Mouse (Mus musculus) limb, embryonic 14.5 days (tissue): ENCODE results near the gene Grwd1. TPM values are rescaled to one million over a fixed set of nuclear protein-coding genes. Genes with fewer than 3 reads are reported as not detected.
"Not testable (repeated sequence)": the region's sequence is repeated elsewhere in the genome, so short reads cannot be mapped to it uniquely, and the experiment has no call there.

Experiments used
- ATAC-seq: fragments of 200-750 bp; cut with Nextera tagmentation; 2 replicates; pipeline ENCODE4 v1.8.0; 2017; ENCODE audit warnings: low read depth, moderate number of reproducible peaks, moderate TSS enrichment; ENCODE audit not compliant: low FRiP score
- DNase-seq: peaks from one replicate; pipeline ENCODE4 v3.0.0-alpha.2; 2015; ENCODE audit warnings: low spot score
- H3K27ac ChIP-seq: fragments of 300-500 bp; sonication (generic); replicated peaks from 2 replicates; pipeline ENCODE4 v1.5.1; 2014; ENCODE audit warnings: low read depth, mild to moderate bottlenecking, low read length, moderate library complexity, mixed read lengths
- H3K27me3 ChIP-seq: fragments of 300-500 bp; sonication (generic); 2 replicates; pipeline ENCODE4 v1.6.1; 2014; ENCODE audit warnings: low read length, mixed read lengths; ENCODE audit not compliant: control insufficient read depth, insufficient read depth
- H3K36me3 ChIP-seq: fragments of 300-500 bp; sonication (generic); 2 replicates; pipeline ENCODE4 v1.6.1; 2014; ENCODE audit warnings: mild to moderate bottlenecking, low read length, moderate library complexity, mixed read lengths; ENCODE audit not compliant: control insufficient read depth, insufficient read depth
- H3K4me1 ChIP-seq: fragments of 300-500 bp; sonication (generic); 2 replicates; pipeline ENCODE4 v1.6.1; 2014; ENCODE audit warnings: antibody characterized with exemption, low read length, mixed read lengths; ENCODE audit not compliant: control insufficient read depth, insufficient read depth
- H3K4me2 ChIP-seq: fragments of 300-500 bp; sonication (generic); replicated peaks from 2 replicates; pipeline ENCODE4 v1.6.1; 2014; ENCODE audit warnings: low read depth, mild to moderate bottlenecking, low read length, moderate library complexity; ENCODE audit not compliant: severe bottlenecking
- H3K4me3 ChIP-seq: fragments of 300-500 bp; sonication (generic); replicated peaks from 2 replicates; pipeline ENCODE4 v1.5.1; 2014; ENCODE audit warnings: low read length
- H3K9ac ChIP-seq: fragments of 300-500 bp; sonication (generic); 2 replicates; pipeline ENCODE4 v1.6.1; 2014; ENCODE audit warnings: mild to moderate bottlenecking, low read depth, low read length, moderate library complexity; ENCODE audit not compliant: severe bottlenecking
- H3K9me3 ChIP-seq: fragments of 300-500 bp; sonication (generic); 2 replicates; pipeline ENCODE4 v1.6.1; 2016; ENCODE audit warnings: low read length; ENCODE audit not compliant: control insufficient read depth
- POLR2A ChIP-seq: fragments of 200-500 bp; IDR thresholded peaks from 2 replicates; pipeline ENCODE4 v1.8.0; 2012; ENCODE audit warnings: inconsistent platforms, mild to moderate bottlenecking, moderate library complexity, borderline replicate concordance; ENCODE audit not compliant: insufficient read depth, insufficient read length; ENCODE audit errors: extremely low read depth
- WGBS: fragments of 180-500 bp; shearing (Covaris S2); extraction: QIAGEN DNeasy Blood & Tissue Kit; methylation state at CpG from one replicate; pipeline ENCODE4 v1.1.7; 2014; 5-methylcytosine and 5-hydroxymethylcytosine counted together
- polyA plus RNA-seq, 2 experiments: library from polyadenylated mRNA; depleted of rRNA in 1 of 2; stranded (reverse) in 1 of 2; unstranded in 1 of 2; fragments of >200 nt; fragmentation: Nextera tagmentation in 1 of 2; extraction: Ambion mirVana in 1 of 2; gene quantifications; 2 replicates each; pipeline versions ENCODE4 v1.2.1 to v1.2.3; 2012 to 2014

Grwd1 gene
- 33.7 and 38.7 TPM in 2 replicates for polyA plus RNA-seq (2012; rRNA removed)
- 62.4 and 62.9 TPM in 2 replicates for polyA plus RNA-seq (2014; fragmentation: Nextera tagmentation; extraction: Ambion mirVana)

DNA sequence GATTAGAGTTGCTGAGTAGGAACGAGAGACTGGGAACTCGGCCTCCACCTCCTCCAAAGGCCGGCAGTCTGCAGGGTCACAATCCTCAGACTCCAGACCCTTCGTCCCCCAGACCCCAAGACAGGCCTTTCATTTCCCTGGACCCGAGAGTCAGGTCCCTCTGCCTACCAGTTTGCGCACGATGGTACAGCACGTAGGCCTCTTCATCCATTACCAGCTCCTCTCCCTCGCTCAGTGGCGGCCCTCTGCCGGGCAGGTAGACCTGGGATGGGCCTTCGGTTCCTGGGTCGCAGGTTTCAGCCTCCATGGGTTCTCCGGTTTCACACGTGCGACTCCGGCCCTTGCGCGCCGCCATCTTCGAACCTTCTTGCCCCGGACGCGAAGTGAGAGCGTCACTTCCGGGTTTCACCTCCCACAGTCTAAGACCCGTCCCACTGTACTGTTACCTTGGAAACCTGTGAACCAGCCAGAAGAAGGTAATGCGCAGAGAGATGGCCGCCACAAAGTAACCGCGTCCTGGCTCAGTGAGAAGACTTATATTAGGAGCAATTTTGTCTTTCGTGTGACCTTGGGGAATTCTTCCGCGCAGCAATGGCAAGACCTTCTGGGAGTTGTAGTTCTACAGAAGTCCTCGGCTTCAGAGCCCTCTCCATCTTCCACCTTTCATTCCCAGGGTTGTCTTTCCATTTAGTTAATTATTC, at the start of gene Grwd1:
TSS of gene Grwd1 (minus strand) at position 518 of the 701 bp plus-strand sequence.
- TF ChIP-seq POLR2A, result 0 out of 2 replicates have a peak, but pooled peaks have one; percentile 6
- peak; percentile 92 for ATAC-seq
- Histone ChIP-seq H3K9ac (peak within 1 kb of the TSS; percentile 54), H3K4me3 (peak within 1 kb of the TSS; percentile 57), H3K9me3 (no peaks in the 10 kb centered on the region), H3K27ac (no peak within 1 kb of the TSS), H3K27me3 (peaks cover 46% of the 10 kb centered on the region), H3K36me3 (peaks cover 38% of the 10 kb centered on the region), H3K4me2 (peak within 1 kb of the TSS; percentile 67), H3K4me1 (0 out of 2 replicates have a peak, but pooled peaks cover 5% of the 10 kb centered on the region)
- 0% methylated on average over 35 of the region's 35 CpGs for WGBS
- DNase-seq, result peak; percentile 88

DNA sequence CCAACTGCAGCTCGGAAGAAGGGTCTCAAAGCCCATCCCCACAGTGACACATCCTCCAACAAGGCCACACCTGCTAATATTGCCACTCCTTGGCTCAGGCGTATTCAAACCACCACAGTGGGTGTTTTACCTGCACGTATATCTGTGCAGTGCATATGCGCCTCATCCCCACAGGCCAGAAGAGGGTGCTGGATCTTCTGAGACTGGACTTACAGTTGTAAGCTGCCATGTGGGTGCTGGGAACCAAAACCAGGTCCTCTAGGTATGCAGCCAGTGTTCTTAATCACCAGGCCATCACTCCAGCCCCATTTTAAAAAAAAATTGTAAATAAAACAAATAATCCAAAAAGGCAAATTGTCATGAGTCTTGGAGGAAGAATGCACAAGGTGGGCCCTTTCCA, 49.8 kb upstream of the Grwd1 start:
- no peak for TF ChIP-seq POLR2A
- no peaks in the 10 kb centered on the region for H3K27me3 ChIP-seq
- H3K4me2 ChIP-seq, result no peak overlapping the region
- no peak for ATAC-seq
- no peak overlapping the region for H3K27ac ChIP-seq
- H3K9me3 ChIP-seq, result no peaks in the 10 kb centered on the region
- no peak overlapping the region for H3K4me3 ChIP-seq
- 94% methylated on average over 4 of the region's 4 CpGs for WGBS
- H3K36me3 ChIP-seq, result peaks cover 95% of the 10 kb centered on the region
- H3K4me1 ChIP-seq, result no peaks in the 10 kb centered on the region
- no peak for DNase-seq
- H3K9ac ChIP-seq, result no peak overlapping the region

DNA sequence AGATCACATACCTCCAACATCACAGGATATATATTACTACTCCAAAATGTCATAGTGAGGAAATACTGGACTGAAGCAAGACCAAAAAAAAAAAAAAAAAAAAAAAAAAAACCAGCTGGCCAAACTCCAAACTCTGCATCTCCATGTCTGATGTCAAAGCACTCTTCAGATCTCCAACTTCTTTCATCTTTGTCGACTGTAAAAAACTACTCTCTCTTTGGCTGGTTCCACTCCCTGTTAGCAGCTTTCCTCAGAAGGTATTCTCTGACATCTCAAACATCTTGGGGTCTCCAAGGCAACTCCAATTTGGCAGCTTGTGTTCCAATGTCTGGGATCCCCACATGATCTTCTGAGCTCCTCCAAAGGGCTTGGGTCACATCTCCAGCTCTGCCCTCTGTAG, 47.5 kb upstream of the Grwd1 start, which contains the start of gene Grin2d:
TSS of gene Grin2d (minus strand) at position 101 of the 400 bp plus-strand sequence.
- H3K27ac ChIP-seq, H3K4me2 ChIP-seq, H3K9ac ChIP-seq, DNase-seq, H3K4me3 ChIP-seq, H3K27me3 ChIP-seq, H3K9me3 ChIP-seq, ATAC-seq: not testable (repeated sequence)
- Histone ChIP-seq H3K4me1 (peaks cover 13% of the 10 kb centered on the region), H3K36me3 (peaks cover 91% of the 10 kb centered on the region)
- 93% methylated on average over 1 of the region's 1 CpGs for WGBS

DNA sequence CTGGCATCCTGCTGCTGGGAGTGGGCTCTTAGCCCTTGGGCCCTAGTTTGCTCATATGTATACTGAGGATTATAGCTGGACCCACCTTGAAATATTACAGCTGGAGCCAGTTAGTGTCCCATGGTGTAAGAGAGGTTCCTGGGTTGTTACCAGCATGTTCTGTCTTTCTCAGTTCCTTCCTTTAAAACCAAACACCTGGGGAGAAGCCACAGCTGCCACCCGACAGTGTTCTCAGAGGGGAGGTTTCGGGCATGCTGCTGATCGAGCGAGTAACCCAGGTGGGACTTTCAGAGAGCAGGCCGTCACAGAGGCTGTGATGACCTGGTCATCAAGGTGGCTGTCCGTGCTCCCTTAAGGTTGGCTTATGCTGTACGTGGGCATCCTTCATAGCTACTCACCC, 46.2 kb upstream of the Grwd1 start:
- no peak for TF ChIP-seq POLR2A
- DNase-seq (no peak), ATAC-seq (no peak)
- no peak overlapping the region for H3K4me2 ChIP-seq
- H3K27ac ChIP-seq, result no peak overlapping the region
- WGBS, result 90% methylated on average over 7 of the region's 7 CpGs
- peaks cover 13% of the 10 kb centered on the region for H3K4me1 ChIP-seq
- no peaks in the 10 kb centered on the region for H3K9me3 ChIP-seq
- H3K9ac ChIP-seq, result no peak overlapping the region
- H3K27me3 ChIP-seq, result no peaks in the 10 kb centered on the region
- peaks cover 77% of the 10 kb centered on the region for H3K36me3 ChIP-seq
- no peak overlapping the region for H3K4me3 ChIP-seq

DNA sequence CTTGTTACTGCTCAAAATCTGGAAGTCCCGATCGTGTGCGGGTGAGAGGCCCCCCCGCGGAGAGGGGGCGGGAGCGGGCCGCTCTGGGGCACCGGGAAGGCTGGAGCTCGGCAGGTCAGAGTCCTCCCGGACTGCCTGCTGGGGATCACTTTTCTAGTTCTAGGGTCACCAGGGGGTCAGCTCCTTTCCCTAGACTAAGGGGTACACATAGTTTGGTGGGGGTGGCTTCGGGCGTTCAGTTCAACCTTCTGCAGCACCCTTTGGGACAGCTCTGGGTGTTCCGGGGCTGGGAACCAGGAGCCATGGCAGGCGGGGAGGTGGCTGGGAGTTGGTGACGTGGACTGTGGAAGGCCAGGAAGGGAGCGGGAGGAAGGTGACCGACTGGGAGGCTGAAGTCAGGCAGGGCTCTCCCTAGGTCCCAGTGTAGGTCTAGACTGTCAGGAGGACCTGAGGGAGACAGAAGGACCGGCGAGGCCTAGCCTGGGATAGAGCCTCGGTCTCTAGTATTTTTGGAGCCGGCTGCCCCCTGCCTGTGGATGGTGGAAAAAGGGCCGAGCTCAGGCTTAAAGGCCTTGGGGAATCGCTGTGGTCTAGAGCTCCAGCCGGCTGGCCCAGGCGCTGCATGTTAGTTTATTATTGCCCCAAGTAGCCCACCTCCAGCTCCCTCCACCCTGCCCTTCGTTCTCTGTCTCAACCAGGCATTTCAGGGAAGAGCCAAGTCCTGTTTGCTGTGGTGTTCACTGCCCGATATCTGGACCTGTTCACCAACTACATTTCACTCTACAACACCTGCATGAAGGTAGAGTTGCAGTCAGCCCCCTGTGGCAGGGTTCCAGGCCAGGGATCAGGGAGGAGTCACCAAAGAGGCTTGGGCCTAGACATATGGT, 42.6 kb upstream of the Grwd1 start:
- H3K4me1 ChIP-seq, result peaks cover 31% of the 10 kb centered on the region

More for the DNA sequence above, 42.6 kb upstream of the Grwd1 start:
- peak overlapping the region; percentile 77 for H3K4me2 ChIP-seq
- DNase-seq (peak; percentile 35), ATAC-seq (peak; percentile 31)
- H3K4me3 ChIP-seq, result peak overlapping the region; percentile 75
- H3K36me3 ChIP-seq, result peaks cover 42% of the 10 kb centered on the region
- no peaks in the 10 kb centered on the region for H3K9me3 ChIP-seq
- 2% methylated on average over 27 of the region's 28 CpGs for WGBS
- peak overlapping the region; percentile 92 for H3K9ac ChIP-seq
- TF ChIP-seq POLR2A, result no peak
- peak overlapping the region; percentile 88 for H3K27ac ChIP-seq
- H3K27me3 ChIP-seq, result peaks cover 27% of the 10 kb centered on the region
